ENCODE assay signal across 9 mouse cellular contexts in the genomic region with DNA sequence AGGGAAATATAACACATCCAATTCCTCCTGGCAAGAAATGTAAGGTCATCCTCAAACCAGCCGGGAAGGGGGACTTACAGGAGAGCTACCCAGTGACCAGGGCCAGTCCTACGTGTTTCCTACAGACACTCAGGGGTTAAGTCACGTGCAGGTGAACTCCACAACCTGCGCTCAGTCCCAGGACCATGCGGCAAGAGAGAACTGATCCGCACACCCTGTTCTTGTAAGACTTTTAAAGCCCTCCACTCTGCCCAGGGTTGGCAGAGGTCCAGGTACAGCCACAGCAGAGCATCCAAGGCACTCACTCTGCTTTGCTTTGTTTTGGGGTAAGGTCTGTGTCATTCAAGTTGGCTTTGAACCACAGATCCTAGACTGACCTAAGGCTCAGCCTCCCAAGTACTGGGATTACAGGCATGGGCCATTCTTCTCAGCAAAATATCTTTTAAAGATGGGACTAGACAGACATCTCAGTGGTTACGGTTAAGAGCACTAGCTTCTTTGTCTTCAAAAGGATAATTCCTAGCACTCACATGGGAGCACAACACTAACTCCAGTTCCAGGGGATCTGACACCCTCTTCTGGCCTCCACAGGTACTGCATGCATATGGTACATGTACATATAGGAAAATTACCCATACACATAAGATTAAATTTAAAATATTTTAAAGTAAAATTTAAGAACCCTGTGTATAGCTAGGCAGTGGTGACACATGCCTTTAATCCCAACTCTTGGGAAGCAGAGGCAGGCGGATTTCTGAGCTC. TPM values are rescaled to one million over a fixed set of nuclear protein-coding genes. Genes with fewer than 3 reads are reported as not detected.
DNase-seq lines count a peak whose midpoint lies in the region; ATAC-seq and TF ChIP-seq lines count a peak whose summit lies in the region.
"Had no signal": no experiment of that assay in that cellular context is flagged by ENCODE, and none has a peak within 500 bp of the region (broad histone marks: within the 10 kb centered on the region; RNA-seq: fewer than 3 reads in every experiment).

No protein-coding gene starts in this region.

- WGBS in hindbrain, postnatal 0 days, result 84% methylated on average over 8 of the region's 8 CpGs
- 95% methylated on average over 8 of the region's 8 CpGs for WGBS in hindbrain, embryonic 12.5 days

- TF ChIP-seq CTCF in hindbrain, postnatal 0 days (IDR thresholded peaks at IDR 0.05; ENCODE audit: low read depth), result peak; percentile 62

- H3K4me1 ChIP-seq in hindbrain, postnatal 0 days (ENCODE audit: insufficient read depth, low read length), result no peaks in the 10 kb centered on the region
- H3K4me1 ChIP-seq in hindbrain, embryonic 12.5 days, result peaks cover 20% of the 10 kb centered on the region

- no peak overlapping the region for H3K4me3 ChIP-seq in hindbrain, postnatal 0 days (ENCODE audit: low read length)
- H3K4me3 ChIP-seq in hindbrain, embryonic 12.5 days, result no peak overlapping the region

- no peak overlapping the region for H3K9ac ChIP-seq in hindbrain, postnatal 0 days (replicated peaks; ENCODE audit: low read length)
- no peak overlapping the region for H3K9ac ChIP-seq in hindbrain, embryonic 12.5 days

- H3K4me2 ChIP-seq in hindbrain, postnatal 0 days (ENCODE audit: low read depth, low read length), result no peak overlapping the region
- H3K4me2 ChIP-seq in hindbrain, embryonic 12.5 days (replicated peaks), result no peak overlapping the region

- no peak for ATAC-seq in hindbrain, postnatal 0 days
- ATAC-seq in hindbrain, embryonic 12.5 days (ENCODE audit: low FRiP score), result no peak
- ATAC-seq in megakaryocyte, adult 5-6 weeks (ENCODE audit: poor library complexity, severe bottlenecking), result no peak

- DNase-seq in hindbrain, postnatal 0 days (ENCODE audit: low spot score), result no peak
- peak; percentile 50 for DNase-seq in urinary bladder, postnatal 14 days (ENCODE audit: low spot score)
- no peak for DNase-seq in urinary bladder, postnatal 25 days (ENCODE audit: low spot score)
- DNase-seq in induced T-regulatory cell, adult 2 months (ENCODE audit: low read depth), result peak; percentile 66
- peak; percentile 70 for DNase-seq in thymus, postnatal 4 days
- no peak for DNase-seq in spleen, postnatal 36 days (ENCODE audit: low spot score in 2 of 2)
- DNase-seq: kidney, adult 18-20 months had no signal

- H3K36me3 ChIP-seq in hindbrain, postnatal 0 days (ENCODE audit: insufficient read depth, low read length), result no peaks in the 10 kb centered on the region
- no peaks in the 10 kb centered on the region for H3K36me3 ChIP-seq in hindbrain, embryonic 12.5 days

- no peak overlapping the region for H3K27ac ChIP-seq in hindbrain, postnatal 0 days
- no peak overlapping the region for H3K27ac ChIP-seq in hindbrain, embryonic 12.5 days

- no peaks in the 10 kb centered on the region for H3K27me3 ChIP-seq in hindbrain, postnatal 0 days (ENCODE audit: insufficient read depth, low read length)
- no peaks in the 10 kb centered on the region for H3K27me3 ChIP-seq in hindbrain, embryonic 12.5 days

- no peaks in the 10 kb centered on the region for H3K9me3 ChIP-seq in hindbrain, postnatal 0 days (ENCODE audit: low read length)
- no peaks in the 10 kb centered on the region for H3K9me3 ChIP-seq in hindbrain, embryonic 12.5 days (replicated peaks)

RNA-seq across cellular contexts. Expression of a gene that starts 8.9 kb away (rescaled TPM):
- 62.6 and 83.1 TPM in 2 replicates for total RNA-seq in hindbrain, postnatal 0 days (2014; rRNA removed)
- polyA plus RNA-seq in hindbrain, postnatal 0 days (2015; fragmentation: Nextera tagmentation; extraction: Ambion mirVana), result 43.0 and 49.4 TPM in 2 replicates
- polyA plus RNA-seq in hindbrain, embryonic 12.5 days (2016; fragmentation: Nextera tagmentation; extraction: Ambion mirVana), result 17.1 and 19.8 TPM in 2 replicates
- total RNA-seq in megakaryocyte, adult 5-6 weeks (2015), result 9.5 and 11.4 TPM in 2 replicates
- 10.7 and 14.6 TPM in 2 replicates for total RNA-seq in megakaryocyte, adult 5-6 weeks (2017)

Comparison
In these comparisons a context has a peak if more than half of its experiments do, and no peak if none do; other contexts are left out.
1. DNase-seq: peak in urinary bladder, postnatal 14 days (single experiment), induced T-regulatory cell, adult 2 months (single experiment) and thymus, postnatal 4 days (single experiment); none in hindbrain, postnatal 0 days (single experiment), urinary bladder, postnatal 25 days (single experiment) and spleen, postnatal 36 days (0 of 2).